Mouse (Mus musculus): ENCODE results near the gene Zfp704. TPM values are rescaled to one million over a fixed set of nuclear protein-coding genes. Genes with fewer than 3 reads are reported as not detected.

Zfp704 gene
- 1.2 and 1.4 TPM in 2 replicates for polyA plus RNA-seq (2012; rRNA removed)

GRCm38 (mm10) chr3:9609581-9610341 lies at the start of gene Zfp704:
Gene Zfp704 (minus strand): TSS chr3:9610085.

Measured in liver, embryonic 18 days (tissue).